Mouse (Mus musculus) megakaryocyte-erythroid progenitor cell, adult 5-6 weeks (primary cell): ENCODE measurements around the gene Hist1h2bn. TPM values are rescaled to one million over a fixed set of nuclear protein-coding genes. Genes with fewer than 3 reads are reported as not detected.
"Not testable (repeated sequence)": the region's sequence is repeated elsewhere in the genome, so short reads cannot be mapped to it uniquely, and the experiment has no call there.

Source experiments
- ATAC-seq: replicated peaks from 2 replicates; pipeline ENCODE4 v1.8.0; 2016; ENCODE audit warnings: mild to moderate bottlenecking, inconsistent platforms; ENCODE audit not compliant: severe bottlenecking, poor library complexity, low FRiP score, low TSS enrichment
- total RNA-seq, 2 experiments: library from RNA; stranded (forward) in 1 of 2; stranded (reverse) in 1 of 2; fragments of 200-1000, 215-1000 nt in 1 of 2; fragments of >200 nt in 1 of 2; fragmentation: Nextera tagmentation in 1 of 2; gene quantifications; 2 replicates each; pipeline ENCODE4 v1.2.3; 2014 to 2017

Gene Hist1h2bn
- total RNA-seq (2014; fragmentation: Nextera tagmentation) (483 and 930 TPM in 2 replicates), total RNA-seq (2017) (1,170 and 1,659 TPM in 2 replicates)

DNA sequence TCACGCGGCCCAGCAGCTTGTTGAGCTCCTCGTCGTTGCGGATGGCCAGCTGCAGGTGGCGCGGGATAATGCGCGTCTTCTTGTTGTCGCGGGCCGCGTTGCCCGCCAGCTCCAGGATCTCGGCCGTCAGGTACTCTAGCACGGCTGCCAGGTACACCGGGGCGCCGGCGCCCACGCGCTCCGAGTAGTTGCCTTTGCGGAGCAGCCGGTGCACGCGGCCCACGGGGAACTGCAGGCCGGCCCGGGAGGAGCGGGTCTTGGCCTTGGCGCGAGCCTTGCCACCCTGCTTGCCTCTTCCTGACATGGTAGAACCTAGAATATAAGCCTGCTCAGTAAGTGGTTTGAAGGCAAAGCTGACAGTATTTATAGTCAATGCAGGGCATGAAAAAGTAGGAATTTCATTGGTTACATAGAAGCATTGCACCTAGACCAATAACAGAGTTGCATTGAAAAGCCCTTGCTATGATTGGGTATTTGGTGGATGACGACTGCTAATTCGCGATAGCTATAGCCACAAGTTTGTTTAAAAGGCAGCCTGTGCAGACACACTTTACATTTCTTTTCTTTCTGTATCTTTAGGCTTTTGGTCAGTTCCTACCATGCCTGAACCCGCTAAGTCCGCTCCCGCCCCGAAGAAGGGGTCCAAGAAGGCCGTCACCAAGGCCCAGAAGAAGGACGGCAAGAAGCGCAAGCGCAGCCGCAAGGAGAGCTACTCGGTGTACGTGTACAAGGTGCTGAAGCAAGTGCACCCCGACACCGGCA lies at the start of gene Hist1h2bn, which contains the start of gene Hist1h2ak:
Hist1h2bn (plus strand) TSS at position 600 of the 762 bp plus-strand sequence.
Hist1h2ak (minus strand) TSS at position 304 of the 762 bp plus-strand sequence.
- ATAC-seq = peak; percentile 78

DNA sequence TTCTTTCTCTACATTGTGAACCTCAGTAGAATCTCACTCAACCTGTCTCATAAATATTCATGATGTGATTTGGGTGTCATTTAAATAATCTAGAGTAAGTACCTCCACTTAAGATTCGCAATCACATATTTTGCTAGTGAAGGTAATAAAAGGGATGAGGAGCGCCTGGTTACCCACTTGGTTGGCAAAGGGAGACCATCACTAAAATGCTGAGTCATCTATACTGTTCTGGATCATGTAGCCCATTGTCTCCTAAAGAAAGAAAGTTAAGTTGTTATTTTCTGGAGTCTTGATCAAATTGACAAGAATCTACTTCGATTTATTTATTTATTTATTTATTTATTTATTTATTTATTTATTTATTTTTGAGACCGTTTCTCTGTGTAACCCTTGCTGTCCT lies 47.3 kb upstream of the Hist1h2bn start:
- no peak for ATAC-seq

DNA sequence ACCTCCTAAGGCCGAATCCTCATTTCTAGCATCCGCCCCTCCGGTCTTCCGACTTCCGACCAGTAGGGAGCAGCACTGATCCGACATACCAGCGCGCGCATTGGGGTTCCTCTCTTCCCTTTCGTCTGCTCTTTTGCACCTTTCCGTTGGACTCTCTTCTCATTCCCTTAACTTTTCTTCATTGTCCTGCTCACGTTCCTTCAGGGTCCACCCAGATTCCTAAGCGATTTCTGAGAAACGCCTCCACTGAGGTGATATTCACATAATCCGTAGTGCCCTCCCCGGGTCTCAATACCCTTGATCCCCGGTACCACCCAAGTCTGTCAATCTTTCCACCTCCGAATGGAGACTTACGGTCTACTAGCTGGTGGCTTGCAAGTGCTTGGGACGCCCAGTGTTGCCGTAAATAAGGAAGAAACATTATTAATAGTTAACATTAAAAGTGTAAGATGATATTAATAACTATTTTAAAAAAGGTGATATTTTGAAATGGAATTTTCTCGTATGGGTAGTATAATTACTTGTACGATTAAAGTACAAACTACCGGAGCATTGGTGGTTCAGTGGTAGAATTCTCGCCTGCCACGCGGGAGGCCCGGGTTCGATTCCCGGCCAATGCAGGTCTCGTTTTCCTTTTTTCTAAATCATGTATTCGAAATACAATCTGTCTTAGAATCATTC lies 43.8 kb upstream of the Hist1h2bn start:
- peak; percentile 80 for ATAC-seq

DNA sequence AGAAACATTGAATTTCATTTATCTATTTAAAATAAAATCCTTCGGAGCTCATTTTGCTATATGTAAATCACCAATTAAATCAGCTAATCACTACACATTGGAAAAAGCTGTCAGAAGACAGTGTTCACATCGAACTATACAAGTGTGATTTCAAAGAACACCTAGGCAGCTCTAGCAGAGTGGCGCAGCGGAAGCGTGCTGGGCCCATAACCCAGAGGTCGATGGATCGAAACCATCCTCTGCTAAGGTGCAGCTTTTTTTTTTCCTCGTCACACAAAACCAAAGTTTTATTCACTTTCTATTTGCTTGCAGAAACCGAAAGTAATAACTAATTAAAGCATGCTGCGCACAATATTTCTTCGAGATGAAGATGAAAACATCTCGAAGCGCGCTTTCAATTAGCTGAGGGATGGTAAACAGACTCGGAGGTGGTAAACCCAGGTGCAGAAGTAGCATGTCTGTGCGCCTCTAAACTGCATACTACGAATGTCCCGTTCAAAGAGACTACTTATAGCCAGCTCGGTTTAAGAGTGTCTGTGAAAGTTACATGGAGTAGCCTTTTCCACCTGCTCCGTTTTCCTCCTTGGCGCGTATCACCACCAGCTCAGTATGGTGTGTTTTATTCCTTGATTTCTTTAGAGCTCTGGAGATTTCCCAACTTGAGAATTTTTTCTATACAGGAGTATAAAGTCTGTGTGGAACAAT lies 43.0 kb upstream of the Hist1h2bn start:
- peak; percentile 17; the same call in 1 of the 2 replicates for ATAC-seq

DNA sequence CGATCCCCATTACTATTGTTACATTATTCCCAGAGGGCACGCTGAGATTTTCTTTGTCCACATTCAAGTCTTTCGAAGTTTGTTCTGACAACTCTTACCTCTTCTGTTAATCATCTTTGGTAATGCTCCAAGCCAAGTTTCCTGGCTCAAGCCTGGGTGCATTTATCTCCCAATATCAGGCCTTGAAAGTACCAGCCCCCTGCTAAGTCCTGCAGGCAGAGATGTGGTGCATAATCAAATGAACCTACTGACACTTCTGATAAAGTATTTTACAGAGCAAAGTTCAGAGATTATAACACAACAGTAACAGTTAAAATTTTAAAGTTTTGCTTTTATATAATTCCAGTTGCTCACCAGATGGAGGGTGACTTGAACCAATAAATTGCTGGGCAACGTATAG lies 42.2 kb upstream of the Hist1h2bn start:
- peak; percentile 27 for ATAC-seq

DNA sequence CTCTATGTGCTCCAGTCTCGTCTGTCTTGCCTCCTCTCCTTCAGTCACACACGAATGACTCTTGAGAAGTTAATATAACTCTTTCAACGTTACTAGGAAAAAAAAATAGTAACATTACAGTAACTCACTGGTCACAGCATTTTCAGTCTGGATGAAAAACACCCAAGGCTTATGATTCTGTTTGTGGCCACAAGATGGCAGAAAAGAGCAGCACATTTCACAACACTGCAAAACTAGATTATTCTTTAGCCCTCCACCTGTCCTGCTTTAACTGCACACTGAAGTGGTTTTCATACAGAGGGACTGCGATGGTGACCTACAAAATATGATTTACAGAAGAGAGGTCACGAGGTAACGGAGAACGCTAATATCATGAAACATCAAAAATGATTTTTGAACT lies 39.2 kb upstream of the Hist1h2bn start:
- ATAC-seq = peak; percentile 27

DNA sequence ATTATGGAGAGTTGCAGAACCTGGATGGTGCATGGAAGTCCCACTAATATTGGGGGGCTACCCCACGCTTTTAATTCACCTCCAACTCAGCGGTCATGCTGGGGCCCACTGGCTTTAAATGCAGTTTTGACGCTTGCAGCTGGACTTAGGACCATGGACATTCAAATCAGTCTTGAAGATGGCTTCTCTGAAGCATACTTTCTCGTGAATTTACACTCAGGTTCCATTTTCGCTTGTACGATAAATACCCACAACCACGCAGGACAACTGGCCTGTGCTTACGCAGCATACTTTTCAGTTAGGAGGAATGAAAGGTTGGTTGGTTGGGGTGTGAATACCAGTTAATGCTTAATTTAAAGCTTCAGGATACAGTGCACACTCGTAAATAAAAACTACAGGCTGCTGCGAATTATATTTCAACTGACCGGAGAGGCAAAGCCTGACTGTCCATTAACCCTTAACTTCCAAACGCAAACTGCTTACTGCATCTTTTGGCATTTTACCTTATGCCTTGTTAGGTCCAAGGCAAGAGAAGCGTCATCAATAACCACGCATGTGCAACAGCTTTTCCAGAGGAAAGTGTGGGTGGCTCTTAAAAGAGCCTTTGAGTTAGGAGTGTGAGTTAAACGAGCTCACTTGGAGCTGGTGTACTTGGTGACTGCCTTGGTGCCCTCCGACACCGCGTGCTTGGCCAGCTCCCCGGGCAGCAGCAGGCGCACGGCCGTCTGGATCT lies 38.6 kb upstream of the Hist1h2bn start:
- ATAC-seq = 0 out of 2 replicates have a peak, but pooled peaks have one; percentile 11

DNA sequence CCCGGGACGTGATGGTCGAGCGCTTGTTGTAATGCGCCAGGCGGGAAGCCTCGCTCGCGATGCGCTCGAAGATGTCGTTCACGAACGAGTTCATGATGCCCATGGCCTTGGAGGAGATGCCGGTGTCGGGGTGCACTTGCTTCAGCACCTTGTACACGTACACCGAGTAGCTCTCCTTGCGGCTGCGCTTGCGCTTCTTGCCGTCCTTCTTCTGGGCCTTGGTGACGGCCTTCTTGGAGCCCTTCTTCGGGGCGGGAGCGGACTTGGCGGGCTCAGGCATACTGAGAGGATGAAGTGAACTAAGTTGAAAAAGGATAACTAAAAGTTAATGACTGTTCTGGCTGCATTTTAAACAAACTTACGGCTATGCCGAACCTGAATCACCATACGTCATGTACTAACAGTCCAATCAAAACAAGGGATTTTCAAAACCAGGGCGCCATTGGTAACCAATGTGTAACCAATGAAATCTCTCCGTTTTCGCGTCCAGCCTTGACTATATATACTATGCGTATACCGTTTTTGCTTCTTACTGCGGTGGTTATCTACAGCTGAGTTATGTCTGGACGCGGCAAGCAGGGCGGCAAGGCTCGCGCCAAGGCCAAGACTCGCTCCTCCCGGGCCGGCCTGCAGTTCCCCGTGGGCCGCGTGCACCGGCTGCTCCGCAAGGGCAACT lies 37.9 kb upstream of the Hist1h2bn start, which contains the start of the genes Hist1h2bl and Hist1h2ai:
Hist1h2bl (minus strand) TSS at position 280 of the 676 bp plus-strand sequence.
Hist1h2ai (plus strand) TSS at position 559 of the 676 bp plus-strand sequence.
- peak; percentile 79 for ATAC-seq

DNA sequence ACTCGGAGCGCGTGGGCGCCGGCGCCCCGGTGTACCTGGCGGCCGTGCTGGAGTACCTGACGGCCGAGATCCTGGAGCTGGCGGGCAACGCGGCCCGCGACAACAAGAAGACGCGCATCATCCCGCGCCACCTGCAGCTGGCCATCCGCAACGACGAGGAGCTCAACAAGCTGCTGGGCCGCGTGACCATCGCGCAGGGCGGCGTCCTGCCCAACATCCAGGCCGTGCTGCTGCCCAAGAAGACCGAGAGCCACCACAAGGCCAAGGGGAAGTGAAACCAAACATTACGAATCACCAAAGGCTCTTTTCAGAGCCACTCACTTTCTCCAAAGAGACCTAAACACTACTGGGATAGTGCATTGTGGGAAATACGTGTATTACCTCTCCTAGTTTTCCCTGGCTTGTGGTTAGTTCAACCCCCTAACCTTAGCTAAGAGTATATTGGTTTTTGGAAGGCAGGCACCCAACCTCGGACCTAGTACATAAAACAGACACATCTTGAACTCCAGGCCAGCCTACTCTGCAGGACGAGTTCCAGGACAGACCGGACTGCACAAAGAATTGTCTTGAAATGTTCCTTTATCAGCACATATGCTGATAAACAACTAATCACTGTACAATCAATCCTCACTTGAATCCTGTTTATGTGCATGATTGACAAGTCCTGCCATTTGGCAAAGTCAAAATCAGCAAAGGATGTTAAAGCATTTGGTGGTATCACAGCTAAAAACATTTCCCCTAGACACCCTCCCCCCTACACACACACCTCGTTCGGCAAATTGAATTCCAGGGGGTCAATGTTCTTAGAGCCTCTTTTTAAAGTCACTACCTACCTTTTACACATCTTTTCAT lies 37.2 kb upstream of the Hist1h2bn start:
- ATAC-seq = peak; percentile 19

DNA sequence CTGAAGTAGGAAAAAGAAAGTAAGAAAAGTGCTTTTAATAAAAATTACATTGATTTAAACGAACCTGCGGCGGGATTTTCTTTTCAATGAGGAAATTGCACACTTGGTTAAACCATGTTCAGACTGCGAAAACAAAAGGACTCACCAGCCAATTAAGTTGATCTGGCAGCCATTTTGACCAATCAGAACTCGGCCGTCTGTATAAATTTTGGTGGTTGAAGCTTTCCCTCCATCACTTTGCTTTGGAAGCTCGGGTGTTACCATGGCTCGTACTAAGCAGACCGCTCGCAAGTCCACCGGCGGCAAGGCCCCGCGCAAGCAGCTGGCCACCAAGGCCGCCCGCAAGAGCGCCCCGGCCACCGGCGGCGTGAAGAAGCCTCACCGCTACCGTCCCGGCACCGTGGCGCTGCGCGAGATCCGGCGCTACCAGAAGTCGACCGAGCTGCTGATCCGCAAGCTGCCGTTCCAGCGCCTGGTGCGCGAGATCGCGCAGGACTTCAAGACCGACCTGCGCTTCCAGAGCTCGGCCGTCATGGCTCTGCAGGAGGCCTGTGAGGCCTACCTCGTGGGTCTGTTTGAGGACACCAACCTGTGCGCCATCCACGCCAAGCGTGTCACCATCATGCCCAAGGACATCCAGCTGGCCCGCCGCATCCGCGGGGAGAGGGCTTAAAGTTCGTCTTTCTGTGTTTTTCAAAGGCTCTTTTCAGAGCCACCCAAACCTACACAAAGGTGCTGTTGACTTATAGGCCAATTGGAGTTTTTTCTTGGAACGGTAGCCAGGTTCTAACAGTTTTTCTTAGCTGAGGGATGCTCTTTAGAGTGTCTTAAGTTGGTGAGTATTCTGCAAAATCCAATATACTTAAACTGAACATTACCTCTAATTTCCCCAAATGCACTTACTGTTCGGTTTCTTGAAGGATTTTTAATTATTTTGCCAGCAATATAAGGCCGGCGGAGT lies 36.2 kb upstream of the Hist1h2bn start, which contains the start of gene Hist1h3h:
Hist1h3h (plus strand) TSS at position 263 of the 961 bp plus-strand sequence.
- peak; percentile 35 for ATAC-seq

DNA sequence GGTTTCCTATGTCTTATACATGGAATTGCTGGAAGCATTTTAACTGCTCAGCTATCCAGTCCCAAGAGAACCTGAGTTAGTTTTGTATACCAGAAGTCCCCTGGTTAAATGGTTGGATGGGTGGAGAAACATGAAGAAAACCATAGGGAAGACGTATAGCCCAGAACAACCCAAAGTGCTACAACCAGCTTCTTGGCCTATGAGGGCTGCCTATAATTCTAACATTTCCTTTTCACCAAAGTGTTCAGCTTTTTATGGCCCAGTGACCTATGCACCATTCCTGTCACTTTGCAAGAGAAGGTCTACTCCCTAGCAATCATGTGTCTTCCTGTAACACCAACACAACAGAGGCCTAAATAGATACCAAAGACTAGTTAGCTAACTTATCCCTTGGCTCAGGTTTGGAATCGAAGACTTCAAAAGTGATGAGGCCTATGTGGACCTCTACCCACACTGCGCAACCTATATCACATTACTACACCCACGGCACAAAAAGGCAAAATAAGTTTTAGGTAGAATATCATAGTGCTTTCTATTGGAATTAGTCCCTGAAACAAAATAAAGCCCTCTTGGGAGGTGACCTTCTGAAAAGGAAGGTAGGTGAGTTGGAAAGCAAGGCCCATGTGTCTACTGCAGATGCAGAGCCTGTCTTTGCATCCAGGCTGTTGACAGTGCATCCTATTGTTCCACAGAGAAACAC lies 35.4 kb upstream of the Hist1h2bn start:
- no peak for ATAC-seq

DNA sequence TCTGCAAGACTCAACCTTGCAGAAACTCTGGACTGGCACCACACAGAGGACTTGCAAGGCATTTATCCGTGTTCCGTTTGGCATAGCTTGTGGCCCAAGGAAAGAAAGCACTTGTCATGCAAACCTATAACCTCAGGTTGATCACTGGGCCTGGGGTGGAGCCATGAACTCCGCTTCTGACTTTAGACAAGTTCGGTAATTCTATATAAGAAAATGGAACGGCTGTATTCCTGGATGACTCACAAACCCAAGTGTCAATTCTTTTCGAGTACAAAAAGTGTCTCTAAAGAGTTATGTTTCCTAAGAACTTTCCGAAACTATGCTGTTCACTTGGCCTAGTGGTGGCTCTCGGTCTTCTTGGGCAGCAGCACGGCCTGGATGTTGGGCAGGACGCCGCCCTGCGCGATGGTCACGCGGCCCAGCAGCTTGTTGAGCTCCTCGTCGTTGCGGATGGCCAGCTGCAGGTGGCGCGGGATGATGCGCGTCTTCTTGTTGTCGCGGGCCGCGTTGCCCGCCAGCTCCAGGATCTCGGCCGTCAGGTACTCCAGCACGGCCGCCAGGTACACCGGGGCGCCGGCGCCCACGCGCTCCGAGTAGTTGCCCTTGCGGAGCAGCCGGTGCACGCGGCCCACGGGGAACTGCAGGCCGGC lies 32.7 kb upstream of the Hist1h2bn start:
- not testable (repeated sequence) for ATAC-seq

DNA sequence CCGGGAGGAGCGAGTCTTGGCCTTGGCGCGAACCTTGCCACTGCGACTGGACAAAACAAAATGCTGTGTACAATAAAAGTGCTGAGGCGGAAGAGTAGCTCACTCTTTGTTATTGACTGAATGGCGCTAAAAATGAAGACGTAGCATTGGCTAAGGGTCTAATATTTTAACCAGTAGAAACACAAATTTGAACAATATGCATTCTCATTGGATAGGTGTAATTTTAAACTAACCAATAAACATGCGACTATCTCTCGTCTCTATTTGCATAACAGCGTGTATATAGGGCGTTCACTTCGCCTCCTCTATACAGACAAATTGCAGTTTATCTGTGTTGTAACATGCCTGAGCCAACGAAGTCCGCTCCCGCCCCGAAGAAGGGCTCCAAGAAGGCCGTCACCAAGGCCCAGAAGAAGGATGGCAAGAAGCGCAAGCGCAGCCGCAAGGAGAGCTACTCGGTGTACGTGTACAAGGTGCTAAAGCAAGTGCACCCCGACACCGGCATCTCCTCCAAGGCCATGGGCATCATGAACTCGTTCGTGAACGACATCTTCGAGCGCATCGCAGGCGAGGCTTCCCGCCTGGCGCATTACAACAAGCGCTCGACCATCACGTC lies 32.1 kb upstream of the Hist1h2bn start, which contains the start of gene Hist1h2bm:
Hist1h2bm (plus strand) TSS at position 288 of the 616 bp plus-strand sequence.
- peak; percentile 91 for ATAC-seq

DNA sequence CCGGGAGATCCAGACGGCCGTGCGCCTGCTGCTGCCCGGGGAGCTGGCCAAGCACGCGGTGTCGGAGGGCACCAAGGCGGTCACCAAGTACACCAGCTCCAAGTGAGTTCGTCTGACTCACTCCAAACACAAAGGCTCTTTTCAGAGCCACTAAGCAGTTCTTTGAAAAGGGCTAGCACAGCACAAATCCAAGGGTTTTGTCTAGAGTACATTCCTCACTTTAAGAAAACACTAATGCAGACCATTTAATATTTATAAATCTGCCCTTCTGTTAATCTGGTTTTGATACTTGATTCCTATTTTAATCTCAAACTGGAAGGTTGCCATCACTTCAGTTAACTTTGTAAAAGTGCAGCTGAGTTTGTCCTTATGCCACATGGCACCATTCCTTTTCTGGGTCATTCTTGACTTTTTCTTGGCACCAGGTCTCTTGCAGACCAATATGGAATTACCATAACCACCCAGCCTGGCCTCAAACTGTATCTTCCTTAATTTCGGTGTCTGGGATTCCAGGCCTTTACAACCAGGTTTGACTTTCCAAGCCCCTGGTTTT lies 31.5 kb upstream of the Hist1h2bn start:
- ATAC-seq = peak; percentile 39
